Mouse (Mus musculus) heart, postnatal 0 days (tissue): ENCODE measurements around the gene Mast3.

Experiments
- CTCF ChIP-seq: IDR thresholded peaks from 2 replicates; pipeline ENCODE4 v1.5.1; 2016; ENCODE audit warnings: antibody characterized with exemption, control low read depth, low read depth
- EP300 ChIP-seq: IDR thresholded peaks from 2 replicates; pipeline ENCODE4 v1.6.1; 2016; ENCODE audit warnings: antibody characterized with exemption, low read depth

DNA sequence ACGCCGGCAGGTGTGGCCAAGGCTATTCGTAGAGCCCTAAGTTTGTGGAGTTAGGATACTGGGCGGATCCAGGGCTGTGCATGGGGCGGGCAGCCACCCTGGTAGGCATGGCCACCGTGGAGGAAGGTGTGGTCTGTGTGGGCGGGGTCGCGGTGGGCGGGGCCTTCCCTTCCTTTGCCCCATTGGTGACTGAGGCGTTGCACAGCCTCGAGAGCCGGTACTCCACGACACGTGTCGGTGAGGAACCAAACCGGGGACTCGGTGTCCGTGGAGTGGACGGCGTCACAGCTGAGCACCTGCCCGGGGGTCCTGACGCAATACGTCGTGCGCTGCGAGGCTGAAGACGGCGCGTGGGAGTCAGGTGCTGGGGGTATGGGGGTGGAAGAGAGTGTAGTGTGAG is 11.8 kb upstream of the Mast3 start:
- TF ChIP-seq CTCF (no peak), EP300 (no peak)
